Mouse (Mus musculus): Measurements from ENCODE around the gene Prpf6. TPM values are rescaled to one million over a fixed set of nuclear protein-coding genes. Genes with fewer than 3 reads are reported as not detected.

The Prpf6 gene
- 18.5 and 23.4 TPM in 2 replicates for total RNA-seq (2014; rRNA removed; ENCODE audit: low replicate concordance)
- 30.7 and 31.8 TPM in 2 replicates for polyA plus RNA-seq (2015; fragmentation: Nextera tagmentation; extraction: Ambion mirVana)

DNA sequence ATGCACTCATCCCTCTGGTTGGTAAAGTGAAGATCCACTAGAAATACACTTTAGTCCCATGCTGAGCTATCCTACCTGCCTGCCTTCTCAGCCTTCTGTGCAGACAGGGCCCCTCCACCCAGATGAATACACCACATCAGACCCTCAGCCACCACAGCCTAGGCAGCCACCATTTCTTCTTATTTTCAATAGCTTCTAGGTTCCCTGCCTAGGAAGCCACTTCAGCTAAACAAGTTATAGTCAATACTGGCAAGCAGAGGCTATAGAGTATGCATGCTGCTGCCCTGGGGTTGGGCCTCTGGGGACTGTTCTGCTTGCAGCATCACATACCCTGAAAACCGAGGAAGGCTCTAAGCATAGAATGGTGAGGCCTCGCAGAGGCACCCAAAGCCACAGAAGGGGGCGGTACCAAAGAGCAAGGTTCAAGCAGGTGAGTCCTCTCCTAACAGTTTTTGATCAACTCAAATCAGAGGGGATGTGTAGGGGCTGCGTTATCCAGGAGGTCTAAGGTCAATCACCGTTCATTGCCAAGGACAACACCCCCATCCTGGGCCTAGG lies at the start of gene Prpf6:
Gene Prpf6, plus strand, starts transcription at position 341 of the 558 bp plus-strand sequence.
- Histone ChIP-seq H3K9me3 (replicated peaks; ENCODE audit: control insufficient read depth, low read length) (no peaks in the 10 kb centered on the region), H3K36me3 (replicated peaks; ENCODE audit: control insufficient read depth, insufficient read depth, low read length) (peaks cover 32% of the 10 kb centered on the region), H3K4me3 (ENCODE audit: low read depth, low read length) (peak within 1 kb of the TSS; percentile 81), H3K27ac (ENCODE audit: low read depth) (peak within 1 kb of the TSS; percentile 80), H3K4me2 (ENCODE audit: low read depth, low read length) (peak within 1 kb of the TSS; percentile 87), H3K4me1 (ENCODE audit: control insufficient read depth, insufficient read depth) (peaks cover 16% of the 10 kb centered on the region), H3K9ac (replicated peaks; ENCODE audit: low read depth, low read length) (peak within 1 kb of the TSS; percentile 89), H3K27me3 (ENCODE audit: control insufficient read depth, insufficient read depth, low read length) (no peaks in the 10 kb centered on the region)
- DNase-seq (ENCODE audit: low spot score): no peak
- ATAC-seq (ENCODE audit: insufficient read depth, low read depth): no peak
- TF ChIP-seq EP300 (IDR thresholded peaks at IDR 0.05; ENCODE audit: low read depth) (no peak), CTCF (IDR thresholded peaks at IDR 0.05; ENCODE audit: low read depth) (no peak)
- 15% methylated on average over 5 of the region's 5 CpGs for WGBS

DNA sequence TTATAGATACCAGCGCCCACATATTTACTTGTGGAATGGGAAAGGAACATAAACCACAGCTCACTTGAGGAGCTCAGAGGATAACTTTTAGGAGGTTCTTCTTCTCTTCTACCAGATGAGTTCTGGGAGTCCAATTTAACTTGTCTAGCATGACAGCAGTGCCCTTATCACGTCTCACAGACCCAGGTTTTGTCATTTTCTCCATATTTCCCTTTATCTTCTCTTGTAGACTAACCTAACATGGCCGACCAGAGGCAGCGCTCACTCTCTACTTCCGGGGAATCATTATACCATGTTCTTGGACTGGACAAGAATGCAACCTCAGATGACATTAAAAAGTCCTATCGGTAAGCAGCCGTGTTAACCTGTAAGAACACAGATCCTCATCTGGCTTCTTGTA lies 45.5 kb upstream of the Prpf6 start:
- Histone ChIP-seq H3K9ac (replicated peaks; ENCODE audit: low read depth, low read length) (no peak overlapping the region), H3K36me3 (replicated peaks; ENCODE audit: control insufficient read depth, insufficient read depth, low read length) (peaks cover 53% of the 10 kb centered on the region)

DNA sequence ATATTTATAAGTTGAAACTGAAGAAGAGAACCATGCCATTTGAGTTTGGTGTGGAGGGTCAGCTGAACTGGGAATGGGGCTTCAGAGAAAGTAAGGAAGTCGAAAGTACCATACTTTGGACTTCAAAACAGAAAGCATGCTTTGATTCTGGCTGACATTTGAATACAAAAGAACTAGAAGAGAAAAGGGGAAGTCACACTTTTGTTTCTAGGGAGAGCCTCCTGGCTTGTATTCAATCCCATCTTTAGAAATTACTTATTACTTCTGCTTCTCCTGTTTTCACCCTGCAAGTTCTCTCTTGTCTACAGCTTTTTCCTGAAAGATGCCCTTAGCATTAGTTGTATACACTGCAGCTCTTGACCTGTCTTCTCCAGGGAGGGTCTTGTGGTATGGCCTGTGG lies 43.4 kb upstream of the Prpf6 start:
- Histone ChIP-seq H3K4me2 (ENCODE audit: low read depth, low read length) (no peak overlapping the region), H3K27me3 (ENCODE audit: control insufficient read depth, insufficient read depth, low read length) (no peaks in the 10 kb centered on the region), H3K27ac (ENCODE audit: low read depth) (no peak overlapping the region), H3K4me3 (ENCODE audit: low read depth, low read length) (no peak overlapping the region), H3K36me3 (replicated peaks; ENCODE audit: control insufficient read depth, insufficient read depth, low read length) (peaks cover 71% of the 10 kb centered on the region), H3K9me3 (replicated peaks; ENCODE audit: control insufficient read depth, low read length) (no peaks in the 10 kb centered on the region), H3K4me1 (ENCODE audit: control insufficient read depth, insufficient read depth) (no peaks in the 10 kb centered on the region), H3K9ac (replicated peaks; ENCODE audit: low read depth, low read length) (no peak overlapping the region)
- DNase-seq (ENCODE audit: low spot score) (no peak), ATAC-seq (ENCODE audit: insufficient read depth, low read depth) (no peak)
- WGBS: 79% methylated on average over 1 of the region's 1 CpGs
- no peak for TF ChIP-seq CTCF (IDR thresholded peaks at IDR 0.05; ENCODE audit: low read depth)
- TF ChIP-seq EP300 (IDR thresholded peaks at IDR 0.05; ENCODE audit: low read depth): no peak

More for the DNA sequence above, 45.5 kb upstream of the Prpf6 start:
- 92% methylated on average over 7 of the region's 7 CpGs for WGBS
- Histone ChIP-seq H3K27me3 (ENCODE audit: control insufficient read depth, insufficient read depth, low read length) (no peaks in the 10 kb centered on the region), H3K27ac (ENCODE audit: low read depth) (no peak overlapping the region), H3K9me3 (replicated peaks; ENCODE audit: control insufficient read depth, low read length) (no peaks in the 10 kb centered on the region), H3K4me2 (ENCODE audit: low read depth, low read length) (no peak overlapping the region), H3K4me3 (ENCODE audit: low read depth, low read length) (no peak overlapping the region), H3K4me1 (ENCODE audit: control insufficient read depth, insufficient read depth) (no peaks in the 10 kb centered on the region)
- ATAC-seq (ENCODE audit: insufficient read depth, low read depth): no peak
- TF ChIP-seq EP300 (IDR thresholded peaks at IDR 0.05; ENCODE audit: low read depth): no peak
- no peak for TF ChIP-seq CTCF (IDR thresholded peaks at IDR 0.05; ENCODE audit: low read depth)
- DNase-seq (ENCODE audit: low spot score): no peak

DNA sequence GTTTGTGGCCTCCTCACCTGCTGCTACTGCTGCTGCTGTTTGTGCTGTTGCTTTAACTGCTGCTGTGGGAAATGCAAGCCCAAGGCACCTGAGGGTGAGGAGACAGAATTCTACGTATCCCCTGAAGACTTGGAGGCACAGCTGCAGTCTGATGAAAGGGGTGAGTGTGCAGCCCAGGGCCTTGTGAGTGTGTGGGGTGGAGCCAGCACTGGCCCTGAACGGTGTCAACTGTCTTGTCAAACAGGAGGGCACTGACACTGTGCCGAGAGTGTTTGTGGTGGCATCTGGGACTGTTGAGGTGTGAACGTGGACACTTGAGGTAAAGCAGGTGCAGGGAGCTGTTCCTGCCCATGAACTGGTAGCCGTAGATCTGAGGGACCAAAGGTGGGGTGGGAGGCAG lies 43.0 kb upstream of the Prpf6 start:
- Histone ChIP-seq H3K4me3 (ENCODE audit: low read depth, low read length) (no peak overlapping the region), H3K27ac (ENCODE audit: low read depth) (no peak overlapping the region), H3K36me3 (replicated peaks; ENCODE audit: control insufficient read depth, insufficient read depth, low read length) (peaks cover 76% of the 10 kb centered on the region), H3K9me3 (replicated peaks; ENCODE audit: control insufficient read depth, low read length) (no peaks in the 10 kb centered on the region), H3K9ac (replicated peaks; ENCODE audit: low read depth, low read length) (no peak overlapping the region), H3K4me2 (ENCODE audit: low read depth, low read length) (no peak overlapping the region), H3K27me3 (ENCODE audit: control insufficient read depth, insufficient read depth, low read length) (no peaks in the 10 kb centered on the region), H3K4me1 (ENCODE audit: control insufficient read depth, insufficient read depth) (no peaks in the 10 kb centered on the region)
- DNase-seq (ENCODE audit: low spot score): no peak
- TF ChIP-seq CTCF (IDR thresholded peaks at IDR 0.05; ENCODE audit: low read depth): no peak
- no peak for TF ChIP-seq EP300 (IDR thresholded peaks at IDR 0.05; ENCODE audit: low read depth)
- WGBS: 57% methylated on average over 5 of the region's 5 CpGs
- ATAC-seq (ENCODE audit: insufficient read depth, low read depth): no peak

DNA sequence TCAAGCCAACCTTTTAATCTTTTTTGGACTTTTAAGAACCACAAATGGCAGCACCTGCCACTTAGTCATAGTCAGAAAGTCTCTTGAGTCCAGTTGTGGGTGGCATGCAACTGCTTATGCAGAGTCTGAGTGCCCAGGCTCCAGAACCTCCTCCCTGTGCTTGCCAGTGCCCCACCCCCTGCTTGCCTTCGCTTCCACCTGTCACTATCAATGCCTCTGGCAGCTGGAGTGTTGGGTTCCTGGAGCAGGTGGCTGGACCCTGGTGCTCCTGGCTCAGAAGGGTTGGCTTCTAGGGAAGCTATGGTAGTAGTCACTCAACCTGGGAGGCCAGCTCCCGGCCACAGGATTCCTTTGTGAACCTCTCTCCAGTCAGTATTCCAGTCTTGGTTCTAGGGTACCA lies 41.4 kb upstream of the Prpf6 start:
- no peaks in the 10 kb centered on the region for H3K4me1 ChIP-seq (ENCODE audit: control insufficient read depth, insufficient read depth)
- H3K4me2 ChIP-seq (ENCODE audit: low read depth, low read length): no peak overlapping the region
- no peak overlapping the region for H3K27ac ChIP-seq (ENCODE audit: low read depth)
- no peak overlapping the region for H3K9ac ChIP-seq (replicated peaks; ENCODE audit: low read depth, low read length)
- DNase-seq (ENCODE audit: low spot score) (no peak), ATAC-seq (ENCODE audit: insufficient read depth, low read depth) (no peak)
- H3K9me3 ChIP-seq (replicated peaks; ENCODE audit: control insufficient read depth, low read length): no peaks in the 10 kb centered on the region
- TF ChIP-seq CTCF (IDR thresholded peaks at IDR 0.05; ENCODE audit: low read depth): no peak
- TF ChIP-seq EP300 (IDR thresholded peaks at IDR 0.05; ENCODE audit: low read depth): no peak
- no peak overlapping the region for H3K4me3 ChIP-seq (ENCODE audit: low read depth, low read length)
- no peaks in the 10 kb centered on the region for H3K27me3 ChIP-seq (ENCODE audit: control insufficient read depth, insufficient read depth, low read length)
- H3K36me3 ChIP-seq (replicated peaks; ENCODE audit: control insufficient read depth, insufficient read depth, low read length): peaks cover 78% of the 10 kb centered on the region
- 87% methylated on average over 2 of the region's 2 CpGs for WGBS

DNA sequence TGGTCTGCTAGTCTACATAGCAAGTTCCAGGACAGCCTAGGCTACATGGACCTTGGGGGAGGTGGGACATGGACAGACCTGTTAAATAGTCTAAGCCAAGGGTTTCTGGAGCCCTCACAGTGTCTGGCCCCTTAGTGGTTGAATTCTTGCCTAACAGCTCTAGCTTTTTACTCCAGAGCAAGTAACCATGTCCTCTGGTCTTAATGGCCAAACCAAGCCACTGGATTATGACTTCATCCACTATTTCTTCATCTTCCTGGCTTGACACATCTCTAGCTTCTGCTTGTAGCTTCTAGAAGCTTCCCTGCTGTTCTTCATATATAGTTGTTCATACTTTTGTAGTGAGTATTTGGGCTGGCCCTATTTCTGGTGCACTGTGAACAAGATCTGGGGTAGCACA lies 37.9 kb upstream of the Prpf6 start:
- H3K36me3 ChIP-seq (replicated peaks; ENCODE audit: control insufficient read depth, insufficient read depth, low read length): peaks cover 49% of the 10 kb centered on the region
- ATAC-seq (ENCODE audit: insufficient read depth, low read depth) (no peak), DNase-seq (ENCODE audit: low spot score) (no peak)
- no peaks in the 10 kb centered on the region for H3K27me3 ChIP-seq (ENCODE audit: control insufficient read depth, insufficient read depth, low read length)
- H3K27ac ChIP-seq (ENCODE audit: low read depth): no peak overlapping the region
- H3K4me1 ChIP-seq (ENCODE audit: control insufficient read depth, insufficient read depth): no peaks in the 10 kb centered on the region
- no peak overlapping the region for H3K9ac ChIP-seq (replicated peaks; ENCODE audit: low read depth, low read length)
- TF ChIP-seq CTCF (IDR thresholded peaks at IDR 0.05; ENCODE audit: low read depth) (no peak), EP300 (IDR thresholded peaks at IDR 0.05; ENCODE audit: low read depth) (no peak)
- no peaks in the 10 kb centered on the region for H3K9me3 ChIP-seq (replicated peaks; ENCODE audit: control insufficient read depth, low read length)
- H3K4me3 ChIP-seq (ENCODE audit: low read depth, low read length): no peak overlapping the region
- H3K4me2 ChIP-seq (ENCODE audit: low read depth, low read length): no peak overlapping the region
